Mouse (Mus musculus) G1E (cell line): ENCODE results near the gene Col27a1. TPM values are rescaled to one million over a fixed set of nuclear protein-coding genes. Genes with fewer than 3 reads are reported as not detected.

ENCODE experiments used
- ATAC-seq: 2 replicates; pipeline ENCODE4 v1.8.0; 2016; ENCODE audit warnings: mild to moderate bottlenecking; ENCODE audit not compliant: insufficient number of reproducible peaks, poor library complexity, low FRiP score, severe bottlenecking; ENCODE audit errors: extremely low read depth
- DNase-seq: peaks from one replicate; pipeline ENCODE4 v3.0.0; 2012; ENCODE audit warnings: low spot score
- H3K27me3 ChIP-seq: 2 replicates; pipeline ENCODE4 v1.6.1; 2012; ENCODE audit warnings: mild to moderate bottlenecking, low read length, inconsistent platforms; ENCODE audit not compliant: insufficient read depth
- H3K36me3 ChIP-seq: replicated peaks from 2 replicates; pipeline ENCODE3; 2012; ENCODE audit warnings: mild to moderate bottlenecking, inconsistent platforms
- H3K4me1 ChIP-seq: 2 replicates; pipeline ENCODE4 v1.6.1; 2012; ENCODE audit warnings: low read depth, low read length, inconsistent platforms, mixed read lengths; ENCODE audit not compliant: insufficient read depth
- H3K4me3 ChIP-seq: 2 replicates; pipeline ENCODE4 v1.5.1; 2012; ENCODE audit warnings: low read depth, mild to moderate bottlenecking, inconsistent platforms, low read length, moderate library complexity, mixed read lengths
- H3K9me3 ChIP-seq: replicated peaks from 2 replicates; pipeline ENCODE4 v1.6.1; 2012; ENCODE audit warnings: inconsistent platforms
- CTCF ChIP-seq: IDR thresholded peaks from 2 replicates; pipeline ENCODE4 v1.5.1; 2012; ENCODE audit warnings: low read depth, low read length, inconsistent platforms, mixed read lengths
- GATA1 ChIP-seq: IDR thresholded peaks from 2 replicates; pipeline ENCODE4 v1.6.1; 2012; ENCODE audit warnings: borderline replicate concordance, low read length, inconsistent platforms, mixed read lengths
- GATA2 ChIP-seq: IDR thresholded peaks from 2 replicates; pipeline ENCODE4 v1.6.1; 2012; ENCODE audit warnings: low read depth, low read length, inconsistent platforms, borderline replicate concordance
- POLR2AphosphoS5 ChIP-seq: IDR thresholded peaks from 2 replicates; pipeline ENCODE4 v1.6.1; 2012; ENCODE audit warnings: low read depth, low read length, inconsistent platforms; ENCODE audit not compliant: insufficient replicate concordance
- TAL1 ChIP-seq: conservative IDR thresholded peaks from 2 replicates; pipeline ENCODE4 v1.6.1; 2012; ENCODE audit warnings: low read depth, low read length, inconsistent platforms, mixed read lengths
- polyA plus RNA-seq: library from polyadenylated mRNA; stranded (reverse); fragments of >175 nt; gene quantifications from 2 replicates; pipeline ENCODE4 v1.2.3, GENCODE M21; 2012
- total RNA-seq, 2 experiments: library from RNA; stranded (forward) in 1 of 2; stranded (reverse) in 1 of 2; fragments of 200-1000 nt in 1 of 2; fragments of >200 nt in 1 of 2; fragmentation: Nextera tagmentation in 1 of 2; gene quantifications; 2 replicates each; pipeline ENCODE4 v1.2.3; 2014 to 2017

Gene Col27a1
- total and polyA plus RNA-seq, 3 experiments: 0.16 TPM; not detected in 2

- H3K4me3 ChIP-seq: no peak overlapping the region
- ATAC-seq: no peak
- H3K36me3 ChIP-seq: no peaks in the 10 kb centered on the region
- TF ChIP-seq GATA1: no peak
- TF ChIP-seq TAL1: no peak
- no peaks in the 10 kb centered on the region for H3K4me1 ChIP-seq
- no peak for DNase-seq
- peaks cover 95% of the 10 kb centered on the region for H3K9me3 ChIP-seq
- no peaks in the 10 kb centered on the region for H3K27me3 ChIP-seq
These were observed 158.1 kb downstream of the Col27a1 start for GRCm38 (mm10) chr4:63371890-63372289.

GRCm38 (mm10) chr4:63373404-63373803, 159.6 kb downstream of the Col27a1 start:
- no peak for ATAC-seq
- no peak for TF ChIP-seq TAL1
- no peak for TF ChIP-seq POLR2AphosphoS5
- TF ChIP-seq GATA2: no peak
- no peak for TF ChIP-seq GATA1
- TF ChIP-seq CTCF: no peak
- Histone ChIP-seq H3K4me3 (no peak overlapping the region), H3K36me3 (no peaks in the 10 kb centered on the region), H3K27me3 (no peaks in the 10 kb centered on the region), H3K4me1 (no peaks in the 10 kb centered on the region), H3K9me3 (peaks cover 97% of the 10 kb centered on the region)
- no peak for DNase-seq

- TF ChIP-seq POLR2AphosphoS5 (no peak), TAL1 (no peak), GATA2 (no peak), GATA1 (no peak), CTCF (no peak)
- H3K9me3 ChIP-seq: peaks cover 97% of the 10 kb centered on the region
- no peak for ATAC-seq
- DNase-seq: no peak
- H3K4me3 ChIP-seq: no peak overlapping the region
- no peaks in the 10 kb centered on the region for H3K4me1 ChIP-seq
- no peaks in the 10 kb centered on the region for H3K27me3 ChIP-seq
- H3K36me3 ChIP-seq: no peaks in the 10 kb centered on the region
These were observed 160.5 kb downstream of the Col27a1 start for GRCm38 (mm10) chr4:63374331-63374730.

GRCm38 (mm10) chr4:63375367-63375766, 161.6 kb downstream of the Col27a1 start:
- DNase-seq (no peak), ATAC-seq (no peak)
- Histone ChIP-seq H3K9me3 (peaks cover 96% of the 10 kb centered on the region), H3K4me3 (no peak overlapping the region), H3K4me1 (no peaks in the 10 kb centered on the region), H3K36me3 (no peaks in the 10 kb centered on the region), H3K27me3 (no peaks in the 10 kb centered on the region)
- TF ChIP-seq TAL1 (no peak), GATA1 (no peak), CTCF (no peak), POLR2AphosphoS5 (no peak), GATA2 (no peak)

- DNase-seq: no peak
- H3K27me3 ChIP-seq: no peaks in the 10 kb centered on the region
- H3K4me1 ChIP-seq: no peaks in the 10 kb centered on the region
- TF ChIP-seq GATA2: no peak
- no peak for TF ChIP-seq GATA1
- TF ChIP-seq TAL1: no peak
- no peak overlapping the region for H3K4me3 ChIP-seq
- peaks cover 98% of the 10 kb centered on the region for H3K9me3 ChIP-seq
- H3K36me3 ChIP-seq: no peaks in the 10 kb centered on the region
- ATAC-seq: no peak
These were observed 163.7 kb downstream of the Col27a1 start for GRCm38 (mm10) chr4:63377483-63377882.

- Histone ChIP-seq H3K4me3 (no peak overlapping the region), H3K9me3 (peaks cover 85% of the 10 kb centered on the region), H3K36me3 (no peaks in the 10 kb centered on the region), H3K4me1 (no peaks in the 10 kb centered on the region), H3K27me3 (no peaks in the 10 kb centered on the region)
- ATAC-seq (no peak), DNase-seq (no peak)
- TF ChIP-seq TAL1: no peak
- no peak for TF ChIP-seq GATA2
- TF ChIP-seq POLR2AphosphoS5: no peak
- TF ChIP-seq CTCF: no peak
- TF ChIP-seq GATA1: no peak
These were observed 169.0 kb downstream of the Col27a1 start for GRCm38 (mm10) chr4:63382676-63383369.

GRCm38 (mm10) chr4:63383474-63383873, 169.7 kb downstream of the Col27a1 start:
- no peak overlapping the region for H3K4me3 ChIP-seq
- no peaks in the 10 kb centered on the region for H3K36me3 ChIP-seq
- H3K4me1 ChIP-seq: no peaks in the 10 kb centered on the region
- peaks cover 85% of the 10 kb centered on the region for H3K9me3 ChIP-seq
- DNase-seq (no peak), ATAC-seq (no peak)
- no peaks in the 10 kb centered on the region for H3K27me3 ChIP-seq
- TF ChIP-seq GATA1: no peak
- TF ChIP-seq POLR2AphosphoS5: no peak
- no peak for TF ChIP-seq TAL1
- no peak for TF ChIP-seq GATA2
- TF ChIP-seq CTCF: no peak
